Mouse (Mus musculus) adipocyte (in vitro differentiated cells): ENCODE results near the gene Hist1h2bh.
"Not testable (repeated sequence)": the region's sequence is repeated elsewhere in the genome, so short reads cannot be mapped to it uniquely, and the experiment has no call there.

Source experiments
- DNase-seq: peaks from one replicate; pipeline ENCODE4 v3.0.0-alpha.2; 2016; ENCODE audit warnings: low spot score

Hist1h2bh gene

GRCm38 (mm10) chr13:23573898-23574524, 30.8 kb upstream of the Hist1h2bh start, which contains the start of the genes Hist1h2bf and Hist1h2ad:
Gene Hist1h2bf (minus strand): TSS chr13:23574196.
Gene Hist1h2ad (plus strand): TSS chr13:23574381.
- peak; percentile 95 for DNase-seq

- DNase-seq = not testable (repeated sequence)
Observed at GRCm38 (mm10) chr13:23573034-23573897, 30.1 kb upstream of the Hist1h2bh start.

DNA sequence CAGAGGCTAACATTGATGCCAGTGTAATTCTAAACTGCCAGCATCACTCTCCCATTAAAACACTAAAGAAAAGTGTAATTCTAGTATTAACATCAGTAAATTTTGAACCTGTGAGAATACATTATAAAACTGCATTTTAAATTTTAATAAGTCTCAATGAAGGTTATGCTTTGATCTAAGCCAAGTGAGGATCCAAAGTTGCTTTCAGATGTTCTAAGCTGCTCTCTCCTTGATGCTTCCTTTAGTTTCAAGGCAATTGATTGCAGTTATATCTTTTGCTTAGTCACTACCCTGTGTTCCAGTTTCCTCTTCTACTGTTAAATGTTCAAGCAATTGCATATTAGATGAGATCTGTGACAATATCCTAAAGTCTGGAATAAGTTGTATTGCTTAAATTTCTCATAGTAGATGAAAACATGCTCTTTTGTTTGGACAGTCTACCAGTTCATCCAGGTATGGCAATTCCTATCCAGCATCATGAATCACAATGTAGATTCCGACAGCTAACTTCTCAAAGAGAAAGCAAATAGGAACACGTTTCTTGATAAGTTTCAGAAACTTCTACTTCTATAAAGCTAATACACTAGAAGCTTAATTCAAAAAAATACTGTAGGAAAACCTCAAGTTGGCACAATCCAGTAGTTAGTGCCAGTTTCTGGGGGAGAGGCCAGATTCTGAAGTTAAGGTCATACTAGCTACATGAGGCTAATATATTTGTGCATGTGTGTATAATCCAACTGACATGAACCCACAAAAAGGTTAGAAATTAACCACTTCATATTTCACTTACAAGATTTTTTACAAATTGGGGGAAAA, 29.2 kb upstream of the Hist1h2bh start:
- DNase-seq = peak; percentile 44

DNA sequence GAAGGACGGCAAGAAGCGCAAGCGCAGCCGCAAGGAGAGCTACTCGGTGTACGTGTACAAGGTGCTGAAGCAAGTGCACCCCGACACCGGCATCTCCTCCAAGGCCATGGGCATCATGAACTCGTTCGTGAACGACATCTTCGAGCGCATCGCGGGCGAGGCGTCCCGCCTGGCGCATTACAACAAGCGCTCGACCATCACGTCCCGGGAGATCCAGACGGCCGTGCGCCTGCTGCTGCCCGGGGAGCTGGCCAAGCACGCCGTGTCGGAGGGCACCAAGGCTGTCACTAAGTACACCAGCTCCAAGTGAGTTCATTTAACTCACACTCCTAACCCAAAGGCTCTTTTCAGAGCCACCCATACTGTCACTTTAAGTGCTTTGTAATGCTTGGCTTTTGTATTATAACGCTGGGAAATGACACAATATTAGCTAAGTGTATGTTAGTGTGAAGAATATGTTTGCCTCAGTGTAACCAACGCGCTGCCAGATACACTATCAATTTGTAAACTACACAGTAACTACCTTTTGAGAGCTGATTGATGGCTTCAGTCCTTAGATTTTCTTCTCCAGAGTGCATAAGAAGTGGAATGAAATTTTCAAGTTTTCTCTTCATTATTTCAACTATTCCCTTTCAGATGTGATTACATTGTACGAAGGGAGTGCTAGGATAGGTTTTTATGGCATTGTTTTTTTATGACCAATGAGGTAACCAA, 28.5 kb upstream of the Hist1h2bh start:
- not testable (repeated sequence) for DNase-seq

- DNase-seq = peak; percentile 93
Observed at GRCm38 (mm10) chr13:23571022-23571503, 27.9 kb upstream of the Hist1h2bh start, which contains the start of the genes Hist1h2ae and Hist1h2bg. Gene Hist1h2ae (minus strand): TSS chr13:23571220. Gene Hist1h2bg (plus strand): TSS chr13:23571396.

- DNase-seq = not testable (repeated sequence)
Observed at GRCm38 (mm10) chr13:23570261-23571021, 27.2 kb upstream of the Hist1h2bh start.

DNA sequence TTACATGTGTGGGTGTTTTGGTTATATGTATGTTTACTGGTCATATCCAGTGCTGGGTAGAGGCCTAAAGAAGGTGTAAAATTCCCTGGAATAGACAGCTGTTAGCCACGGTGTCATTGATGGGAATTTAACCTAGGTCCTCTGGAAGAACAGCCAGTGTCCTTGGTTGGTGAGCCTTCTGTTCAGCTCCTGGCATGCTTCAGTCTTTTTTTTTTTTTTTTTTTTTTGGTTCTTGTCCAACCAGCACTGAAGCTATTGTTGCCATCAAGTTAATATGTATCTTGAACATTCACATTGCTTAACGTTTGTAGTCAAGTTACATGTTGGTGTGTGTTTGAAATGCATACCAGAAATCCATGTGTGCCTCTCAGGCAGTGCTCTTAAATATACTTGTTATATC, 21.3 kb upstream of the Hist1h2bh start:
- DNase-seq = no peak

DNA sequence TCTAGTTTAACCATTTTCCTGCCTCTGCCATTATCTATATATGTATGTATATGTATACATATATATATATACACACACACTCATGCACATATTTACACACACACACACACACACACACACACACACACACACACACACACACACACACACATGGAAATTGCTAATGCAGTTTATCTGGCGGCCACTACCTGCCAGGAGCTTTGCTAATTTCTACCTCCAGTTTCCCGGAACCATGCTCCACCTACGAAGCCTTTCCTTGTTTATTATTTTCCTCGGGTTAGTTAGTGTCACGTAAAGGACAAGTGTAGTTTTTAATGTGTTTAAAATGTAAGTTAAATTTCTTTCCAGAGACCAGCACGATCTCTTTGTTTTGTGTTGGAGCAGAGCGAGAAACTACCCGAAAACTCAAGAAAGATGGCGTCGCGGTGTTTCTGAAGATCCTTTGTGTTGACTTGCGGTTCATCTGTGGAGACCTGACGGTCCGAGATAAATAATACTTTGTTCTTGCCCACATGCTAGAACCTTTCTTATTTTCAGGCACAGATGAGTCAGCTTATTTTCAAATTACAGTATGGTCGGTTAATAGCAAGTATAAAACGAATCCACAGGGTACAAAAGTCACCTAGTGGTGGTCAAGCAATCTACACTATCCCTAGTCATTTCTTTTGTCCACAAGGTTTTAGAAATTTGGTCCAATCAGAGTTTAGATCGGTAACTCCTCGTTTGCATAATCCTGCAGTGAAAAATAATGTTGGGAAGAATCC, 19.7 kb upstream of the Hist1h2bh start:
- peak; percentile 83 for DNase-seq

GRCm38 (mm10) chr13:23561883-23562659, 18.9 kb upstream of the Hist1h2bh start, which contains the start of gene Hist1h3e:
Gene Hist1h3e (minus strand): TSS chr13:23562369.
- DNase-seq = peak; percentile 98

DNA sequence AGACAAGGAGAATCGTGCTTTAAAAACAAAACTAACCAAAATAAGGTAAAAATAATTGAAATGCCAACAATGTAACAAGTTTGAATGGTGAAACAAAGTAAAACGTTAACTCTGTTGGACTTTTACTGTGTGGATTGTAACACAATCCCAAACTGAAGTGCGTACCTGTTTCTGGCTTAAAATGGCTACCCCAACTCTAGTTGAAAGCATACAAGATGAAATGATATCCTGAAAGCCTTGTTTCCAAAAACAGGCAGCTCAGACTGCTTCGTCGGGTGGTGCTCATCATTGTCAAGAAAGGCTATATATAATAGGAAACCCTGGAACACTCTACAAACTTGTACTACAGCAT, 18.3 kb upstream of the Hist1h2bh start:
- DNase-seq = not testable (repeated sequence)

DNA sequence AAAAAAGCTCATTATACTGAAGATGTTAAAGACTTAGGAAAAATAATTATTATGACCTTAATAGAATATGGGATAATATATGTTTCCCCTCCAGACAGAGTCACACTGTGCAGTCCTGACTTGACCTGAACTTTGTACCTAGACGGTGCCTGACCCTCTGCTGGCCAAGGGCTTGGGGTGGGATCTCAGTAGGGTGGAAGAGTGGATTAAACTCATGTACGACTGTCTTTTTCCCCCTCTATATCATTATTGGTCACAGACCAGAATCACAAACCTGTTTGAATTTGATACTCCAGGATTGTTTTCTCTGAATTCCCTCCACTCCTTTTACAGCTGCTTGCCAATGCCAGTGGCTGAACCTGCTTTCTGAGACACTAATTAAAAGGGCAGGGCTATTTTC, 17.5 kb upstream of the Hist1h2bh start:
- DNase-seq = not testable (repeated sequence)

DNA sequence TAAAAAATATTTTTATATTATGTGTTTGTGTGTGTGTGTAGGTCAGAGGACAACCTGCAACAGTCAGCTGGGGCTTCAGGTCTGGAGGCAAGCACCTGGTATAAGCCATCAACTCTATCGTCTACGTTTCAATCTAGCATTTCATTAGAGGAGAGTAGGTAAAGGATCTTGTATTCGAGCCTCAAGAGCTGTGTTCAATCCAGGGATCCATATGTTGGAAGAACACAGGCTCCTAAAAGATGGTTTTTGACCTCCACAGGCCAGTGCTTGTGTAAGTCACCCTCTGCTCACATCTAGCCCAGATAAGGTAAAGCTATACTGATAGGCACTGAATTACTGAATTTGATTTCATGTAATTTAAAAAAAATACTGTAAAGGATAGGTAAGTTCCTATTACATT, 13.7 kb upstream of the Hist1h2bh start:
- no peak for DNase-seq

- DNase-seq = peak; percentile 79
Observed at GRCm38 (mm10) chr13:23555839-23556416, 12.7 kb upstream of the Hist1h2bh start.

DNA sequence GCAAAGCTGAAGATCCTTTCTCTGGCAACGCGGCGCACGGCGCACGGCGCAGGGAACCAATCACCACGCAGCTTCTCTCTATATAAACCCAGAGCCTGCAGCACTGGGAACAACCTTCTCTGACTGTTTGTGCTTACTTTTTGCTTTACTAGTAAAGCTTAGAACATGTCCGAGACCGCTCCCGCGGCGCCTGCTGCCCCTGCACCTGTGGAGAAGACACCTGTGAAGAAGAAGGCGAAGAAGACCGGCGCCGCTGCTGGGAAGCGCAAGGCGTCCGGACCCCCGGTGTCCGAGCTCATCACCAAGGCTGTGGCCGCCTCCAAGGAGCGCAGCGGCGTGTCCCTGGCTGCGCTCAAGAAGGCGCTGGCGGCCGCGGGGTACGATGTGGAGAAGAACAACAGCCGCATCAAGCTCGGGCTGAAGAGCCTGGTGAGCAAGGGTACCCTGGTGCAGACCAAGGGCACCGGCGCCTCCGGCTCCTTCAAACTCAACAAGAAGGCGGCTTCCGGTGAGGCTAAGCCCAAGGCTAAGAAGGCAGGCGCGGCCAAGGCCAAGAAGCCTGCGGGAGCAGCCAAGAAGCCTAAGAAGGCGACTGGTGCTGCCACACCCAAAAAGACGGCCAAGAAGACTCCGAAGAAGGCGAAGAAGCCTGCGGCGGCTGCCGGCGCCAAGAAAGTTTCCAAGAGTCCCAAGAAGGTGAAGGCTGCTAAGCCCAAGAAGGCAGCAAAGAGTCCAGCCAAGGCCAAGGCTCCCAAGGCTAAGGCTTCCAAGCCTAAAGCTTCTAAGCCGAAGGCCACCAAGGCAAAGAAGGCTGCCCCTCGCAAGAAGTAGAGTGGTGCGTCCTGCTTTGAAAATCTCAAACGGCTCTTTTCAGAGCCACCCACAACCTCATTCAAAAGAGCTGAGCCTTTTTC, 12.0 kb upstream of the Hist1h2bh start:
- peak; percentile 90 for DNase-seq

- DNase-seq = no peak
Observed at GRCm38 (mm10) chr13:23554393-23554792, 11.2 kb upstream of the Hist1h2bh start.

DNA sequence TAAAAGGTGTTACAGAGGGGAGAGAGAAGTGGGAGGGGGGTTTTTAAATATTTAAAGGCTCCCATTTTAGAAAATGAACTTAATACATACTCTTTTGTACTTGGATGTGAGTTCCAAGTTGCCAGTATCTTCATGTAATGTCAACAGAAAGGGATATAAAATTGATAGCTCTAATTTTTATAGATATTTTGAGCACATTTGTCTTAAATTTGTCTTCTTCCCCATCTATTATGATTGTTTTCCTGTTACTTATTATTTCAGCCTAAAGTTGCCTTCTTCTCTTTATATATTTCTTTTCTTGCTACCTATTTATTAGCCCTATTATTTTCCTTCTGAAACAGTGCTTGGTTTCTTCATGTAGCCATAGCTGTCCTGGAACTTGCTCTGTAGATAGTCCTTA, 9.8 kb upstream of the Hist1h2bh start, which contains the start of gene Hist1h1d:
Gene Hist1h1d (plus strand): TSS at position 301 of the 400 bp plus-strand sequence.
- no peak for DNase-seq
